Mouse (Mus musculus) retina, embryonic 14.5 days (tissue): ENCODE data around the gene Als2.

Source experiments
- DNase-seq: peaks from one replicate; pipeline ENCODE4 v3.0.0-alpha.2; 2015; ENCODE audit warnings: low spot score

Als2 gene

GRCm38 (mm10) chr1:59236856-59237441 lies at the start of gene Als2:
Gene Als2, minus strand, starts transcription at chr1:59237231.
- DNase-seq: peak; percentile 99

- DNase-seq: no peak
Observed at GRCm38 (mm10) chr1:59286316-59286850, 49.4 kb upstream of the Als2 start.

GRCm38 (mm10) chr1:59285880-59286279 lies 48.8 kb upstream of the Als2 start:
- no peak for DNase-seq

GRCm38 (mm10) chr1:59272189-59272588 lies 35.2 kb upstream of the Als2 start:
- no peak for DNase-seq

- no peak for DNase-seq
Observed at GRCm38 (mm10) chr1:59269951-59270689, 33.1 kb upstream of the Als2 start.

- DNase-seq: no peak
Observed at GRCm38 (mm10) chr1:59269466-59269865, 32.4 kb upstream of the Als2 start.

GRCm38 (mm10) chr1:59268931-59269330 lies 31.9 kb upstream of the Als2 start:
- DNase-seq: no peak

- no peak for DNase-seq
Observed at GRCm38 (mm10) chr1:59257736-59258135, 20.7 kb upstream of the Als2 start.

GRCm38 (mm10) chr1:59256751-59257231 lies 19.8 kb upstream of the Als2 start, which contains the start of gene Cdk15:
Gene Cdk15, plus strand, starts transcription at chr1:59256906.
- DNase-seq: no peak

GRCm38 (mm10) chr1:59253301-59253909 lies 16.4 kb upstream of the Als2 start:
- peak; percentile 37 for DNase-seq

- no peak for DNase-seq
Observed at GRCm38 (mm10) chr1:59252762-59253161, 15.7 kb upstream of the Als2 start.

- DNase-seq: peak; percentile 84
Observed at GRCm38 (mm10) chr1:59247602-59248001, 10.6 kb upstream of the Als2 start.

GRCm38 (mm10) chr1:59243770-59244169 lies 6.7 kb upstream of the Als2 start:
- DNase-seq: no peak

- peak; percentile 84 for DNase-seq
Observed at GRCm38 (mm10) chr1:59237614-59238211, 682 bp upstream of the Als2 start.

GRCm38 (mm10) chr1:59229187-59229586 lies 7.8 kb downstream of the Als2 start:
- no peak for DNase-seq

- no peak for DNase-seq
Observed at GRCm38 (mm10) chr1:59228552-59228951, 8.5 kb downstream of the Als2 start.

- no peak for DNase-seq
Observed at GRCm38 (mm10) chr1:59222101-59222825, 14.8 kb downstream of the Als2 start.

- DNase-seq: no peak
Observed at GRCm38 (mm10) chr1:59221591-59221990, 15.4 kb downstream of the Als2 start.

- DNase-seq: no peak
Observed at GRCm38 (mm10) chr1:59220371-59220770, 16.7 kb downstream of the Als2 start.

GRCm38 (mm10) chr1:59215446-59215845 lies 21.6 kb downstream of the Als2 start:
- DNase-seq: no peak

GRCm38 (mm10) chr1:59212951-59213350 lies 24.1 kb downstream of the Als2 start:
- DNase-seq: no peak
